Mouse (Mus musculus) cerebellum, adult (tissue): ENCODE measurements around the gene Fstl1.
A peak's percentile ranks its signal among the peaks of the same experiment; 100 is the strongest.

Source experiments
- ATAC-seq: cut with Nextera tagmentation; 2 replicates; pipeline ENCODE4 v1.9.2; 2017; ENCODE audit warnings: mild to moderate bottlenecking, moderate library complexity, mixed read lengths; ENCODE audit not compliant: insufficient number of reproducible peaks, low FRiP score, low TSS enrichment

The Fstl1 gene

GRCm38 (mm10) chr16:37784526-37784925, 7.9 kb downstream of the Fstl1 start:
- no peak for ATAC-seq

GRCm38 (mm10) chr16:37787558-37788194, 11.0 kb downstream of the Fstl1 start:
- no peak for ATAC-seq

- no peak for ATAC-seq
Measured at GRCm38 (mm10) chr16:37788367-37789014, 11.8 kb downstream of the Fstl1 start.

GRCm38 (mm10) chr16:37789015-37789381, 12.3 kb downstream of the Fstl1 start:
- ATAC-seq: no peak

- ATAC-seq: no peak
Measured at GRCm38 (mm10) chr16:37789394-37789920, 12.8 kb downstream of the Fstl1 start.

GRCm38 (mm10) chr16:37790008-37790780, 13.5 kb downstream of the Fstl1 start:
- no peak for ATAC-seq

GRCm38 (mm10) chr16:37790781-37791175, 14.1 kb downstream of the Fstl1 start:
- no peak for ATAC-seq

- ATAC-seq: no peak
Measured at GRCm38 (mm10) chr16:37795651-37796150, 19.0 kb downstream of the Fstl1 start.

GRCm38 (mm10) chr16:37796270-37796669, 19.6 kb downstream of the Fstl1 start:
- no peak for ATAC-seq

GRCm38 (mm10) chr16:37801097-37801496, 24.4 kb downstream of the Fstl1 start:
- no peak for ATAC-seq

GRCm38 (mm10) chr16:37802686-37803295, 26.1 kb downstream of the Fstl1 start:
- ATAC-seq: no peak

- ATAC-seq: no peak
Measured at GRCm38 (mm10) chr16:37803387-37803950, 26.8 kb downstream of the Fstl1 start.

GRCm38 (mm10) chr16:37805746-37806495, 29.2 kb downstream of the Fstl1 start:
- ATAC-seq: no peak

GRCm38 (mm10) chr16:37807269-37807668, 30.6 kb downstream of the Fstl1 start:
- ATAC-seq: peak; percentile 60; the same call in 1 of the 2 replicates

GRCm38 (mm10) chr16:37808866-37809622, 32.4 kb downstream of the Fstl1 start:
- ATAC-seq: no peak

- ATAC-seq: no peak
Measured at GRCm38 (mm10) chr16:37809623-37809992, 32.9 kb downstream of the Fstl1 start.

GRCm38 (mm10) chr16:37811874-37812273, 35.2 kb downstream of the Fstl1 start:
- ATAC-seq: 0 out of 2 replicates have a peak, but pooled peaks have one; percentile 3

- ATAC-seq: peak; percentile 93
Measured at GRCm38 (mm10) chr16:37812474-37812886, 35.8 kb downstream of the Fstl1 start.
